Mouse (Mus musculus): ENCODE results near the gene Cdk8. TPM values are rescaled to one million over a fixed set of nuclear protein-coding genes. Genes with fewer than 3 reads are reported as not detected.

Cdk8 gene
- total RNA-seq, 2 experiments from 2014 or later, result 41.7 to 43.2 TPM

- no peak for DNase-seq (ENCODE audit: low spot score in 2 of 2)
Measured at GRCm38 (mm10) chr5:146232056-146232675, 1.1 kb downstream of the Cdk8 start.

- no peak for DNase-seq (ENCODE audit: low spot score in 2 of 2)
Measured at GRCm38 (mm10) chr5:146232816-146233215, 1.8 kb downstream of the Cdk8 start.

- no peak for DNase-seq (ENCODE audit: low spot score in 2 of 2)
Measured at GRCm38 (mm10) chr5:146234336-146234735, 3.3 kb downstream of the Cdk8 start.

GRCm38 (mm10) chr5:146238274-146238673 is 7.2 kb downstream of the Cdk8 start:
- DNase-seq (ENCODE audit: low spot score in 2 of 2), result no peak

GRCm38 (mm10) chr5:146240771-146241170 is 9.7 kb downstream of the Cdk8 start:
- no peak for DNase-seq (ENCODE audit: low spot score in 2 of 2)

GRCm38 (mm10) chr5:146241202-146241601 is 10.2 kb downstream of the Cdk8 start:
- no peak for DNase-seq (ENCODE audit: low spot score in 2 of 2)

GRCm38 (mm10) chr5:146245193-146245592 is 14.2 kb downstream of the Cdk8 start:
- DNase-seq (ENCODE audit: low spot score in 2 of 2), result no peak

- no peak for DNase-seq (ENCODE audit: low spot score in 2 of 2)
Measured at GRCm38 (mm10) chr5:146245646-146246370, 14.8 kb downstream of the Cdk8 start.

GRCm38 (mm10) chr5:146246386-146246785 is 15.4 kb downstream of the Cdk8 start:
- no peak for DNase-seq (ENCODE audit: low spot score in 2 of 2)

GRCm38 (mm10) chr5:146247709-146248108 is 16.7 kb downstream of the Cdk8 start:
- no peak for DNase-seq (ENCODE audit: low spot score in 2 of 2)

- no peak for DNase-seq (ENCODE audit: low spot score in 2 of 2)
Measured at GRCm38 (mm10) chr5:146248746-146249145, 17.7 kb downstream of the Cdk8 start.

- no peak for DNase-seq (ENCODE audit: low spot score in 2 of 2)
Measured at GRCm38 (mm10) chr5:146250369-146251075, 19.5 kb downstream of the Cdk8 start.

- DNase-seq (ENCODE audit: low spot score in 2 of 2), result no peak
Measured at GRCm38 (mm10) chr5:146251663-146252429, 20.8 kb downstream of the Cdk8 start.

- peak; percentile 8 to 20 for DNase-seq (ENCODE audit: low spot score in 2 of 2)
Measured at GRCm38 (mm10) chr5:146253644-146254043, 22.6 kb downstream of the Cdk8 start.

- DNase-seq (ENCODE audit: low spot score in 2 of 2), result no peak
Measured at GRCm38 (mm10) chr5:146260003-146260402, 29.0 kb downstream of the Cdk8 start.

GRCm38 (mm10) chr5:146265934-146266591 is 35.0 kb downstream of the Cdk8 start:
- no peak for DNase-seq (ENCODE audit: low spot score in 2 of 2)

GRCm38 (mm10) chr5:146267776-146268175 is 36.7 kb downstream of the Cdk8 start:
- DNase-seq (ENCODE audit: low spot score in 2 of 2), result no peak

GRCm38 (mm10) chr5:146270593-146270992 is 39.6 kb downstream of the Cdk8 start:
- no peak for DNase-seq (ENCODE audit: low spot score in 2 of 2)

GRCm38 (mm10) chr5:146271662-146272061 is 40.6 kb downstream of the Cdk8 start:
- DNase-seq (ENCODE audit: low spot score in 2 of 2), result no peak

- no peak for DNase-seq (ENCODE audit: low spot score in 2 of 2)
Measured at GRCm38 (mm10) chr5:146273096-146273495, 42.1 kb downstream of the Cdk8 start.
